19 mouse cellular contexts compared by ENCODE assay signal in genomic region chr14:60417924-60418323, GRCm38 (mm10).
DNase-seq lines count a peak whose midpoint lies in the region; ATAC-seq lines count a peak whose summit lies in the region.
"Had no signal": no experiment of that assay in that cellular context is flagged by ENCODE, and none has a peak within 500 bp of the region (broad histone marks: within the 10 kb centered on the region; RNA-seq: fewer than 3 reads in every experiment).

No protein-coding gene starts in this region.

- ATAC-seq in frontal cortex, adult (ENCODE audit: low TSS enrichment), result peak; percentile 38; the same call in 1 of the 2 replicates
- ATAC-seq: CD4-positive, CD25-positive, alpha-beta regulatory T cell, adult 4 months; forebrain, embryonic 13.5 days; forebrain, embryonic 15.5 days; forebrain, postnatal 0 days had no signal

- DNase-seq in frontal cortex, postnatal 14 days (ENCODE audit: low spot score in 2 of 2), result no peak
- peak; percentile 46 for DNase-seq in right cerebral cortex, adult 18-20 months
- no peak for DNase-seq in right cerebral cortex, postnatal 25 days
- peak; percentile 64 for DNase-seq in brain, adult 2 months (ENCODE audit: low read depth, low spot score)
- DNase-seq in Muller cell, postnatal 12 days (ENCODE audit: inconsistent ontology term), result no peak
- DNase-seq: adrenal gland, adult 2 months; adrenal gland, postnatal 10 days; adrenal gland, postnatal 25 days; B cell, adult 2 months; cerebellum, adult 11-12 months; cerebellum, adult 2 months; cerebellum, adult 9-10 months; cerebellum, postnatal 10 days; cerebellum, postnatal 25 days; forebrain, postnatal 0 days had no signal

Comparison
In these comparisons a context has a peak if more than half of its experiments do, and no peak if none do; other contexts are left out.
1. DNase-seq: peak in right cerebral cortex, adult 18-20 months (single experiment) and brain, adult 2 months (single experiment); none in frontal cortex, postnatal 14 days (0 of 2), right cerebral cortex, postnatal 25 days (single experiment) and Muller cell, postnatal 12 days (single experiment).